Mouse (Mus musculus) stomach, postnatal 0 days (tissue): ENCODE measurements around the gene Gal3st1. TPM values are rescaled to one million over a fixed set of nuclear protein-coding genes. Genes with fewer than 3 reads are reported as not detected.

ENCODE experiments used
- ATAC-seq: fragments of 200-750 bp; cut with Nextera tagmentation; 2 replicates; pipeline ENCODE4 v1.8.0; 2017; ENCODE audit not compliant: low FRiP score, low TSS enrichment
- DNase-seq: peaks from one replicate; pipeline ENCODE4 v3.0.0-alpha.2; 2016; ENCODE audit warnings: low spot score
- H3K27ac ChIP-seq: fragments of 300-500 bp; sonication (generic); replicated peaks from 2 replicates; pipeline ENCODE4 v1.5.1; 2014; ENCODE audit warnings: mild to moderate bottlenecking, control low read depth
- H3K27me3 ChIP-seq: fragments of 300-500 bp; sonication (generic); 2 replicates; pipeline ENCODE4 v1.6.1; 2014; ENCODE audit warnings: low read length; ENCODE audit not compliant: control insufficient read depth, insufficient read depth
- H3K36me3 ChIP-seq: fragments of 300-500 bp; sonication (generic); 2 replicates; pipeline ENCODE4 v1.6.1; 2014; ENCODE audit warnings: low read length, mixed read lengths; ENCODE audit not compliant: control insufficient read depth, insufficient read depth
- H3K4me1 ChIP-seq: fragments of 300-500 bp; sonication (generic); replicated peaks from 2 replicates; pipeline ENCODE4 v1.6.1; 2014; ENCODE audit warnings: antibody characterized with exemption; ENCODE audit not compliant: control insufficient read depth, insufficient read depth
- H3K4me2 ChIP-seq: fragments of 300-500 bp; sonication (generic); replicated peaks from 2 replicates; pipeline ENCODE4 v1.6.1; 2014; ENCODE audit warnings: low read depth, mild to moderate bottlenecking, control low read depth, moderate library complexity
- H3K4me3 ChIP-seq: fragments of 300-500 bp; sonication (generic); 2 replicates; pipeline ENCODE4 v1.5.1; 2014; ENCODE audit warnings: low read depth, low read length, control low read depth
- H3K9ac ChIP-seq: fragments of 300-500 bp; sonication (generic); 2 replicates; pipeline ENCODE4 v1.6.1; 2014; ENCODE audit warnings: mild to moderate bottlenecking, low read length, control low read depth, mixed read lengths
- H3K9me3 ChIP-seq: fragments of 300-500 bp; sonication (generic); 2 replicates; pipeline ENCODE4 v1.6.1; 2016; ENCODE audit warnings: low read length; ENCODE audit not compliant: control insufficient read depth
- CTCF ChIP-seq: IDR thresholded peaks from 2 replicates; pipeline ENCODE4 v1.5.1; 2016; ENCODE audit warnings: antibody characterized with exemption, low read depth, mild to moderate bottlenecking, moderate library complexity
- EP300 ChIP-seq: optimal IDR thresholded peaks from 2 replicates; pipeline ENCODE3; 2016; ENCODE audit warnings: antibody characterized with exemption
- WGBS: fragments of 180-500 bp; shearing (Covaris S2); extraction: QIAGEN DNeasy Blood & Tissue Kit; methylation state at CpG from one replicate; pipeline ENCODE4 v1.1.7; 2014; 5-methylcytosine and 5-hydroxymethylcytosine counted together
- polyA plus RNA-seq: library from polyadenylated mRNA; unstranded; fragments of >200 nt; fragmentation: Nextera tagmentation; extraction: Ambion mirVana; gene quantifications from 2 replicates; pipeline ENCODE4 v1.2.1, GENCODE M21; 2015

The Gal3st1 gene
- polyA plus RNA-seq, 1 experiment from 2014 or later, result 43.4 TPM

DNA sequence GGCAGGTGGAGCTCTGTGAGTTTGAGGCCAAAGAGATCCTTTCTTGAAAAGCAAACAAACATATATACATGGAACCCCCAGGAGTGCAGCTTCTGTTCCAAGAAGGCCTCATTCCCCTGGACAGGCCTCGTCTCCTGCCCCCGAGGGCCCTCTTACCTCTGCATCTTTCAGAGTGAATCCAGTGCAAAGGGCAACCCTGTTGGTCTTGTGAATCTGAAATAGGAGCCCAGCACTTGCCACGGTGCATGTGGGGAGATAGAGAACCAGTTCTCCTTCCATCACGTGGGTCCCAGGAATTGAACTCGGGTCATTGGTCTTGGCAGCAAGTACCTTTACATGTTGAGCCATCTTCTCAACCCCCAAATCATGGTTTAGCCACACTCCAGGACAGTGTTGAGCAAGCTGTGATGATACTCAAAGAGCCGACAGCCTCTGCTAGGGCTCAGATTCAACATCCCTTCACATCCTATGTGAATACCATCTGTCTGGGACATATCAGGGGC, 57.7 kb downstream of the Gal3st1 start:
- WGBS, result 82% methylated on average over 6 of the region's 6 CpGs

DNA sequence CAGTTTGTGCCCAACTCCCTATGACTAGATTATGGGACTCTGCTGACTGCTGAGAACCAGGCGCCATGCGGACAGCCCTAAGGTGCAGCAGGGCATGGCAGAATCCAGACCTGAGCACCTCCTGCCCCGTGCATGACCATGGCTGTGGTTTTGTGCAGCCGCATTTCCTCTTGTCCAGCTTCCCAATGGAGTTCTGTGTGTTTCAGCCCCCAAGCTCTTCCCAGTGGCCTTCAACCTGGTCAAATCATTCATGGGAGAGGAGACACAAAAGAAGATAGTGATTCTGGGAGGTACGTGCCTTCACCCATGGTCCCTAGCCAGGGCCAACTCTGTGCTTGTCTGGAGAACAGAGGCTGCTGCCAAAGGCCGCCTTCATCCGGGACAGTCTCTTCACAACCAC, 59.6 kb downstream of the Gal3st1 start:
- Histone ChIP-seq H3K4me1 (no peaks in the 10 kb centered on the region), H3K4me2 (no peak overlapping the region), H3K36me3 (no peaks in the 10 kb centered on the region), H3K9me3 (no peaks in the 10 kb centered on the region), H3K9ac (no peak overlapping the region), H3K27ac (no peak overlapping the region), H3K27me3 (no peaks in the 10 kb centered on the region), H3K4me3 (no peak overlapping the region)
- ATAC-seq (no peak), DNase-seq (no peak)
- 93% methylated on average over 7 of the region's 7 CpGs for WGBS
- TF ChIP-seq CTCF (no peak), EP300 (no peak)

More for the DNA sequence above, 57.7 kb downstream of the Gal3st1 start:
- ATAC-seq (no peak), DNase-seq (no peak)
- Histone ChIP-seq H3K4me2 (no peak overlapping the region), H3K4me1 (no peaks in the 10 kb centered on the region), H3K27ac (no peak overlapping the region), H3K9ac (no peak overlapping the region), H3K27me3 (no peaks in the 10 kb centered on the region), H3K4me3 (no peak overlapping the region), H3K9me3 (no peaks in the 10 kb centered on the region), H3K36me3 (no peaks in the 10 kb centered on the region)
- TF ChIP-seq EP300 (no peak), CTCF (no peak)

DNA sequence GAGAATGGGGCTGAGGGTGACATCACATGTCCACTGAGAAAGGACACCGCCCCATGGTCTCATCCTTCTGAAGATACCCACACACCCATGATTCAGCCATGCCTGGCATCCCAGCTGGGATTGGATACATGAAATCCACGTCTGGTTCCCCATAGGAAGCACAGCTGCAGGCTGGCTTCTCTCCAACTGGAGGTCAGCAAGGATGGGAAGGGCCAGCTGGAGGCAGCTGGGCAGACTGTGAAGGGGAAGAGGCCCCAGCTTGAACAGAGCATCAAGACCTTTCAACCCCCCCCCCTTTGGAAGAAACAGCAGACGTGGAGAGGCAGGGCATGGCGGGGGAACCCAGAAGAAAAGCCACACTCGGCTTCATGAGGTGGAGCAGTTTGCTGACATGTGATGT, 63.1 kb downstream of the Gal3st1 start:
- H3K36me3 ChIP-seq, result no peaks in the 10 kb centered on the region
- H3K4me1 ChIP-seq, result no peaks in the 10 kb centered on the region
- H3K27me3 ChIP-seq, result no peaks in the 10 kb centered on the region
- H3K9me3 ChIP-seq, result no peaks in the 10 kb centered on the region
- ATAC-seq, result peak; percentile 53; the same call in 1 of the 2 replicates
- no peak overlapping the region for H3K4me2 ChIP-seq
- TF ChIP-seq EP300 (no peak), CTCF (no peak)
- H3K27ac ChIP-seq, result no peak overlapping the region
- WGBS, result 45% methylated on average over 3 of the region's 5 CpGs
- no peak overlapping the region for H3K4me3 ChIP-seq
- DNase-seq, result no peak
- H3K9ac ChIP-seq, result no peak overlapping the region

DNA sequence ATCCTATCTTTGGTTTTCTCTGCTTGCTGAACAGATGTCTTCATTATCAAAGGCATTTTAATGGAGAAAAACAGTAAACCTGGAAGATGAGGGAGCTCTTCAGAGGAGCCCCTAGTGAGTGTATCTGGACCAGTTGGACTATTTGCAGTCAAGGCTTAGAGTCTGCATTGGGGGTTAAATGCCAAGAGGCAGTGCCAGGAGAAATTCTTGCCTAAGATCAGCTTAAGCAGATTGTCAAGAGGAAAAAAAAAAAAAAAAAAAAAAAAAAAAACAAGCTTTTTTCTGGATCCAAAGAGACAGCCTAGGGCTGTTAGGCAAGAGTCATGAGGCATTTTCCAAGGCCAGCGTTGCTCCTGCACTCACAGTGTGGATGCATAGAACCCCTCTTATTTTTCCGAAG, 64.3 kb downstream of the Gal3st1 start:
- DNase-seq (no peak), ATAC-seq (no peak)
- 78% methylated on average over 2 of the region's 2 CpGs for WGBS
- TF ChIP-seq EP300 (no peak), CTCF (no peak)
- Histone ChIP-seq H3K36me3 (no peaks in the 10 kb centered on the region), H3K4me3 (no peak overlapping the region), H3K9ac (no peak overlapping the region), H3K4me1 (no peaks in the 10 kb centered on the region), H3K9me3 (no peaks in the 10 kb centered on the region), H3K27ac (no peak overlapping the region), H3K27me3 (no peaks in the 10 kb centered on the region), H3K4me2 (no peak overlapping the region)

DNA sequence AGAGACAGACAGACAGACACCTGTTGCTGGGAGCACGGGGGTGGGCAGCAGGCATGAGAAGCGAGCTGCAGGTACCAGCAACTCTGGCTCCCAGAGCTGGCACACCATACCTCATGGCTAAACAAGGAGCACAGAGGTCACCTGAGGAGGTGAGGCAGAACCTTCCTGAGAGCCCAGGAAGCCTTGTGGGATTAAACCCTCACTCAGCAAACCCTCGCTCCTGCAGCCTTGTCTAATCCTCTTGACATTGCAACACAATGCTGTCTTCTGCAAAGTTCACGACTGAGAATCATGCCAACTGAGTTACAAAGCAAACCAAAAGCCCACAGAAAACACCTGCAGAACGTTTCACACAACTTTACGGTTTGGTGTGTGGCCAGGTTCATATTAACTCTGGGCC, 65.0 kb downstream of the Gal3st1 start:
- Histone ChIP-seq H3K4me2 (no peak overlapping the region), H3K4me1 (no peaks in the 10 kb centered on the region), H3K27ac (no peak overlapping the region), H3K27me3 (no peaks in the 10 kb centered on the region), H3K36me3 (no peaks in the 10 kb centered on the region), H3K9ac (no peak overlapping the region), H3K9me3 (no peaks in the 10 kb centered on the region), H3K4me3 (no peak overlapping the region)
- 90% methylated on average over 6 of the region's 6 CpGs for WGBS
- TF ChIP-seq CTCF (no peak), EP300 (no peak)
- no peak for ATAC-seq
- no peak for DNase-seq

Other genes with a start within 250 kb of the Gal3st1 start
- 0.42 and 0.69 TPM in 2 replicates for gene Osbp2, start 119.7 kb upstream of the Gal3st1 start, polyA plus RNA-seq
- 0.12 TPM in 2 replicates for gene 4921536K21Rik, start 88.5 kb upstream of the Gal3st1 start, polyA plus RNA-seq
- gene Dusp18, start 88.4 kb upstream of the Gal3st1 start, polyA plus RNA-seq, result 2.8 TPM in 2 replicates
- 7.3 and 7.5 TPM in 2 replicates for gene Slc35e4, start 69.0 kb upstream of the Gal3st1 start, polyA plus RNA-seq
- 47.5 and 53.3 TPM in 2 replicates for gene Tcn2, start 51.5 kb upstream of the Gal3st1 start, polyA plus RNA-seq
- gene Pes1, start 19.7 kb upstream of the Gal3st1 start, polyA plus RNA-seq, result 41.8 and 42.6 TPM in 2 replicates
- gene 4930556J24Rik, start 6.9 kb upstream of the Gal3st1 start, polyA plus RNA-seq, result 0.08 TPM in 1 of 2 replicates, not detected in the other
- gene Sec14l4, start 47.8 kb downstream of the Gal3st1 start, polyA plus RNA-seq, result 2.5 and 3.8 TPM in 2 replicates
- 0.12 and 0.15 TPM in 2 replicates for gene Sec14l3, start 81.2 kb downstream of the Gal3st1 start, polyA plus RNA-seq
- 19.0 and 19.1 TPM in 2 replicates for gene Mtfp1, start 111.8 kb downstream of the Gal3st1 start, polyA plus RNA-seq
- gene Sec14l2, start 139.8 kb downstream of the Gal3st1 start, polyA plus RNA-seq, result 0.95 and 1.5 TPM in 2 replicates
- gene Rnf215, start 151.6 kb downstream of the Gal3st1 start, polyA plus RNA-seq, result 19.6 and 23.2 TPM in 2 replicates
- 2.1 and 2.2 TPM in 2 replicates for gene Ccdc157, start 176.7 kb downstream of the Gal3st1 start, polyA plus RNA-seq
- gene Sf3a1, start 176.7 kb downstream of the Gal3st1 start, polyA plus RNA-seq, result 16.0 and 16.5 TPM in 2 replicates
- 35.1 and 38.5 TPM in 2 replicates for gene Tbc1d10a, start 203.2 kb downstream of the Gal3st1 start, polyA plus RNA-seq
- gene Castor1, start 234.6 kb downstream of the Gal3st1 start, polyA plus RNA-seq, result 9.6 and 9.7 TPM in 2 replicates